ENCODE assay signal across 25 mouse cellular contexts in genomic region chr1:23417562-23417961, GRCm38 (mm10). TPM values are rescaled to one million over a fixed set of nuclear protein-coding genes. Genes with fewer than 3 reads are reported as not detected.
A peak's percentile ranks its signal among the peaks of the same experiment; 100 is the strongest.
DNase-seq lines count a peak whose midpoint lies in the region; ATAC-seq and TF ChIP-seq lines count a peak whose summit lies in the region.
"Had no signal": no experiment of that assay in that cellular context is flagged by ENCODE, and none has a peak within 500 bp of the region (broad histone marks: within the 10 kb centered on the region; RNA-seq: fewer than 3 reads in every experiment).

No protein-coding gene starts in this region.

- no peak overlapping the region for H3K9ac ChIP-seq in heart, embryonic 13.5 days
- peak overlapping the region; percentile 32; the same call in 1 of the 2 replicates for H3K9ac ChIP-seq in liver, embryonic 11.5 days (ENCODE audit: low read depth, low read length)
- H3K9ac ChIP-seq in liver, postnatal 0 days (replicated peaks) = no peak overlapping the region
- H3K9ac ChIP-seq: embryonic facial prominence, embryonic 12.5 days; kidney, embryonic 15.5 days; limb, embryonic 13.5 days; lung, embryonic 14.5 days had no signal

- no peaks in the 10 kb centered on the region for H3K27me3 ChIP-seq in heart, embryonic 13.5 days (replicated peaks)
- H3K27me3 ChIP-seq in liver, embryonic 11.5 days (replicated peaks; ENCODE audit: control insufficient read depth, insufficient read depth, low read length) = no peaks in the 10 kb centered on the region
- H3K27me3 ChIP-seq in liver, postnatal 0 days (ENCODE audit: insufficient read depth, low read length) = no peaks in the 10 kb centered on the region
- H3K27me3 ChIP-seq: embryonic facial prominence, embryonic 12.5 days; kidney, embryonic 15.5 days; limb, embryonic 13.5 days had no signal

- H3K4me3 ChIP-seq in heart, embryonic 13.5 days = no peak overlapping the region
- no peak overlapping the region for H3K4me3 ChIP-seq in liver, embryonic 11.5 days (ENCODE audit: low read depth, low read length)
- no peak overlapping the region for H3K4me3 ChIP-seq in liver, postnatal 0 days (ENCODE audit: low read depth, low read length)
- H3K4me3 ChIP-seq: embryonic facial prominence, embryonic 12.5 days; hindbrain, embryonic 10.5 days; kidney, embryonic 15.5 days; limb, embryonic 13.5 days; midbrain, embryonic 10.5 days had no signal

- TF ChIP-seq CTCF in liver, postnatal 0 days (IDR thresholded peaks at IDR 0.05; ENCODE audit: low read depth) = no peak

- ATAC-seq in heart, embryonic 13.5 days (ENCODE audit: extremely low read depth, insufficient number of reproducible peaks, low FRiP score, low TSS enrichment) = peak; percentile 42
- peak; percentile 97 for ATAC-seq in liver, embryonic 11.5 days (replicated peaks; ENCODE audit: low FRiP score)
- ATAC-seq in liver, postnatal 0 days = peak; percentile 65
- ATAC-seq: forebrain, embryonic 14.5 days; hindbrain, embryonic 16.5 days; intestine, postnatal 0 days; midbrain, embryonic 16.5 days; Patski had no signal

- no peaks in the 10 kb centered on the region for H3K4me1 ChIP-seq in heart, embryonic 13.5 days
- H3K4me1 ChIP-seq in liver, embryonic 11.5 days (replicated peaks; ENCODE audit: control insufficient read depth, insufficient read depth, low read length) = peaks cover 12% of the 10 kb centered on the region
- H3K4me1 ChIP-seq in liver, postnatal 0 days (ENCODE audit: insufficient read depth) = peaks cover 12% of the 10 kb centered on the region
- H3K4me1 ChIP-seq: embryonic facial prominence, embryonic 12.5 days; hindbrain, embryonic 10.5 days; kidney, embryonic 15.5 days; limb, embryonic 13.5 days; midbrain, embryonic 10.5 days had no signal

- TF ChIP-seq EP300 in liver, postnatal 0 days (IDR thresholded peaks at IDR 0.05; ENCODE audit: low read depth) = peak; percentile 83

- 51% methylated on average over 3 of the region's 3 CpGs for WGBS in heart, embryonic 13.5 days
- 39% methylated on average over 3 of the region's 3 CpGs for WGBS in liver, embryonic 11.5 days
- 59% methylated on average over 3 of the region's 3 CpGs for WGBS in liver, postnatal 0 days (ENCODE audit: insufficient replicate concordance)

- no peak overlapping the region for H3K27ac ChIP-seq in heart, embryonic 13.5 days (replicated peaks)
- H3K27ac ChIP-seq in liver, embryonic 11.5 days (ENCODE audit: low read depth, low read length) = peak overlapping the region; percentile 90
- H3K27ac ChIP-seq in liver, postnatal 0 days (ENCODE audit: low read depth) = peak overlapping the region; percentile 30; the same call in 1 of the 2 replicates
- H3K27ac ChIP-seq: embryonic facial prominence, embryonic 12.5 days; hindbrain, embryonic 10.5 days; kidney, embryonic 15.5 days; limb, embryonic 13.5 days; midbrain, embryonic 10.5 days had no signal

- H3K9me3 ChIP-seq in heart, embryonic 13.5 days = no peaks in the 10 kb centered on the region
- H3K9me3 ChIP-seq in liver, embryonic 11.5 days (ENCODE audit: control insufficient read depth, low read length) = no peaks in the 10 kb centered on the region
- H3K9me3 ChIP-seq in liver, postnatal 0 days (ENCODE audit: low read length) = no peaks in the 10 kb centered on the region
- H3K9me3 ChIP-seq: embryonic facial prominence, embryonic 12.5 days; hindbrain, embryonic 10.5 days; kidney, embryonic 15.5 days; limb, embryonic 13.5 days; midbrain, embryonic 10.5 days had no signal

- no peak overlapping the region for H3K4me2 ChIP-seq in heart, embryonic 13.5 days
- H3K4me2 ChIP-seq in liver, embryonic 11.5 days = peak overlapping the region; percentile 54
- peak overlapping the region; percentile 40 for H3K4me2 ChIP-seq in liver, postnatal 0 days (ENCODE audit: low read depth, low read length)
- H3K4me2 ChIP-seq: embryonic facial prominence, embryonic 12.5 days; kidney, embryonic 15.5 days; limb, embryonic 13.5 days; lung, embryonic 14.5 days had no signal

- intact Hi-C loops in heart, postnatal 25 days (cut with DNase I) = no loop called here

- no peak for DNase-seq in heart, postnatal 25 days (ENCODE audit: low spot score)
- DNase-seq in c-Kit-positive CD71-positive TER-119-positive erythroid progenitor cells, embryonic 14.5 days (ENCODE audit: low spot score) = peak; percentile 69
- DNase-seq in liver, embryonic 11.5 days (ENCODE audit: low spot score) = no peak
- DNase-seq in liver, postnatal 0 days = no peak
- DNase-seq in gastrocnemius, adult 18-20 months (ENCODE audit: low spot score) = no peak
- DNase-seq in cerebellum, adult 9-11 months = no peak
- DNase-seq in urinary bladder, postnatal 25 days (ENCODE audit: low spot score) = no peak
- DNase-seq: adrenal gland, adult 2 months; cerebellum, adult 8-10 months; gastrocnemius, postnatal 10 days; kidney, postnatal 36 days; lung, postnatal 4 days; thymus, adult 2 months had no signal

- no peaks in the 10 kb centered on the region for H3K36me3 ChIP-seq in heart, embryonic 13.5 days
- H3K36me3 ChIP-seq in liver, embryonic 11.5 days (ENCODE audit: control insufficient read depth, insufficient read depth, low read length) = no peaks in the 10 kb centered on the region
- H3K36me3 ChIP-seq in liver, postnatal 0 days (replicated peaks; ENCODE audit: insufficient read depth, low read length) = no peaks in the 10 kb centered on the region
- H3K36me3 ChIP-seq: embryonic facial prominence, embryonic 12.5 days; hindbrain, embryonic 10.5 days; kidney, embryonic 15.5 days; limb, embryonic 13.5 days; midbrain, embryonic 10.5 days had no signal

RNA-seq across cellular contexts. Expression of gene Ogfrl1, which starts 20.0 kb away (rescaled TPM):
- polyA plus RNA-seq in heart, embryonic 13.5 days (2015; fragmentation: Nextera tagmentation; extraction: Ambion mirVana) = 6.2 and 8.3 TPM in 2 replicates
- total RNA-seq in heart, postnatal 25 days (2021) = 10 to 100 TPM; 15.2 to 17.5 TPM
- polyA plus RNA-seq in liver, embryonic 11.5 days (2014; fragmentation: Nextera tagmentation; extraction: Ambion mirVana) = 24.2 and 27.4 TPM in 2 replicates
- polyA plus RNA-seq in liver, postnatal 0 days (2015; fragmentation: Nextera tagmentation; extraction: Ambion mirVana) = 8.7 and 11.1 TPM in 2 replicates
- total RNA-seq in gastrocnemius, adult 18-20 months (2021) = 1 to 10 TPM; 5.7 to 6.1 TPM

Comparison
In these comparisons a context has a peak if more than half of its experiments do, and no peak if none do; other contexts are left out.
1. ATAC-seq: peak in every context shown above with its lines; median percentile 97 in liver, embryonic 11.5 days; 65 in liver, postnatal 0 days; 42 in heart, embryonic 13.5 days.